Mouse (Mus musculus) R1 (cell line): ENCODE results near the gene Mxra8.
A peak's percentile ranks its signal among the peaks of the same experiment; 100 is the strongest.

Experiments used
- DNase-seq: peaks from one replicate; pipeline ENCODE4 v3.0.0-alpha.2; 2018; ENCODE audit warnings: low read depth, low spot score

Gene Mxra8

DNA sequence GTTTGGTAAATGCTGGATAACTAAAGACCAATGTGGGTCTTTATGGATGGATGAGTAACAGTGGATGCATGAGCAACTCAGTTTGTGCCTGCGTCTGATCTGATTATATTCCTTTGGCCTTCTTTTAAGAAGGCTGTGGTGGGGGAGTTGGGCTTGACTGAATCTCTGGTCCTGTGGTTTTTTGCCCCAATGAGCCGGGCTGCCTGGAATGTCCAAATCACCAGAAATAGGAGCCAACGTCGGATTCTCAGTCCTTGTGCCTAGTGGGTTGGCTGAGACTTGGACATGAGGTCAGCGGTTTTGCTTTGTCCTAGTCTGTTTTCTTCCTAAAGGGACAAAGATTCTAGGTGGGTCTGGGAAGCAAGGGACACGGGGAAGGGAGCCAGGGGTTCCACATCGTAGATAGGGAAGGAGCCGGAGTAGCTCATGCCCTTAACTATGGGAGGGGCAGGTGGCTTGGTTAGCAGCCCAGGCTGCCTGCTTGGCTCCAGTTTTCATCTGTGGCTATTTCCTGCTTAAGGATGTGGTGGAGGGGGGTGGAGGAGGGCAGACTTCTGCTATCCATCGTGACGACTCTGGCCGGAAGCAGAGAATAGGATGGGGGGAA lies 2.0 kb upstream of the Mxra8 start:
- no peak for DNase-seq

DNA sequence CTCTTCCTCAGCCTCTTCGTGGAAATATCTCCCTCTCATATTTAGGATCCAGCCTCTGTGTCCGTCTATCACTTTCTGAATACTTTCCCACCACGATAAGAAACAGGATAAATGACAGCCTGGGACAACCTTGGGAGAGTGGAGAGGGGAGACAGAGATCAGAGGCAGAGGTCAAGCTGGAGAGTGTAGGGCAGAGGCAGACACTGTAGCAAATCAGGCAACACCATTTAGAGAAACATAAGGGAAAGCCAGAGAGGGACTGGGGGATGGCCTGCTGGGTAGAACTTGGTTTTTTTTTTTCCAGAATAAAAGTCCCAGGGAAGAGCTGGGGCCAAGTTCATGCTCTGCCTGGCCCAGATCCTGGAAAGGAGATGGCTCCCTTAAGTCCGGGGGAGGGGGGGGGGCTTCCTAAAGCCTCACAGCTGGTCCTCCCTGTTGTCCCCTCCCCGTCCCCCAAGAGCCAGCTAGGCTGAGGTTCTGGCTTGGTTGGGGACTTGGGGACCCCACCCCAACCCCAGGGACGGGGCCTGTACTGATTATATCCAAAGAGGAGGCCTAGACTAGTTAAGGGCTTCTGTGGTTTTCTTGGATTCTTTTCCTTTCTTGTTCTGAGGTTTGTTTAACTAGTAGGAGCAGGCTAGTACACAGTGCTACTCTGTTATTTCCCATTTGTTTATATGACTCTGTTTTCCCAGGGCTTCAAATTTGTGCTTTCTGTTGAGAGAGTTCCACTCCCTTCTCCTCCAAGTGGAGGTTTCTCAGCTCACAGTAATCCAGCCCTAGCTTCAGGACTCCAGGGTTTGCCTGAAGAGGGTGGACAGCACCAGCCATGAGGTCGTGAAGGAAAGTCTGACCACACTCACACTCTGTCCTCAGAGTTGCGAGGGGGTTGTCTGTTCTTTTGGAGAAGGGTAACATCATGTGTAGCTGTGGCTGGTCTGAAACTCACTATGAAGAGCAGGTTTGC lies 1.0 kb upstream of the Mxra8 start:
- no peak for DNase-seq

DNA sequence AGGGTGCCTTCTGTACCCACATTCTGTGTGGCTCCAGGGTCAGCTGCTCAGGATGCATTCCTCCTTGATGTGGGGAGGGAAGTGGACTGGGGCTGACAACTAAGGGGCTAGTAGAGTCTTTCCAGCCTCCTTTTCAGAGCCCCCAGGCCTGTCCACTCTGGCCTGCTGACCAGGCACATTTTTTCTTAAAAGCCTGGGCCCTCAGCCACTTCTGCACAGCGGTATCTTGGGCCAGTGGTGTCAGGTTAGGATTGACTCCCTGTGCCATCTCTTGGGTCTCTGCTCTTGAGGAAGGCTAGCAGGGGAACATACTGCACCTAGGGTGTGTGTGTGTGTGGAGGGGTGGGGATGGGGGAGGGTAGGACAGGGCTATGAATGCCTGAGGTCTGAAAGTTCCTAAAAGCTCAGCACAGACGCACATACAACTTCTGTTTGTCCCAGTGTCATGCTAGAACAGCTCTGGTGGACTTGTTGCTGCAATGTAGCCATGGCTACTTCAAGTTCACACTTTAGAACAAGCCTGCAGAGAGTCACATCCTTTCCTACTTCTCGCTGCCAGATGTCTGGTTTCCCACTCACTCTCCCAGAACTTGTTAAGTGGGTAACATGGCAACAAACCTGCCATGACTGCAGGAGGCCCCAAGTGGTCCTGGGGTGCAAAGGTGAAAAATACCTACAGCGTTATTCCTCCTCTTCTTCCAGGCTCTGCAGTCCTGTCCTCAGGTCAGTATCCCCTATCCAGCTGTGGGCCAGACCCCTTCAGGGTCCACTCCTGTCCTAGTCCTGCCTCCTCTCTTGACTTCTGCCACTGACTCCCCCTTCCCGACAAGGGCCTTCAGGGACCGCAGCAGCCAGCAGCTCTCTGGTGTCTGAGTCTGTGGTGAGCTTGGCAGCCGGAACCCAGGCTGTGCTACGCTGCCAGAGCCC lies 859 bp downstream of the Mxra8 start:
- DNase-seq: no peak

DNA sequence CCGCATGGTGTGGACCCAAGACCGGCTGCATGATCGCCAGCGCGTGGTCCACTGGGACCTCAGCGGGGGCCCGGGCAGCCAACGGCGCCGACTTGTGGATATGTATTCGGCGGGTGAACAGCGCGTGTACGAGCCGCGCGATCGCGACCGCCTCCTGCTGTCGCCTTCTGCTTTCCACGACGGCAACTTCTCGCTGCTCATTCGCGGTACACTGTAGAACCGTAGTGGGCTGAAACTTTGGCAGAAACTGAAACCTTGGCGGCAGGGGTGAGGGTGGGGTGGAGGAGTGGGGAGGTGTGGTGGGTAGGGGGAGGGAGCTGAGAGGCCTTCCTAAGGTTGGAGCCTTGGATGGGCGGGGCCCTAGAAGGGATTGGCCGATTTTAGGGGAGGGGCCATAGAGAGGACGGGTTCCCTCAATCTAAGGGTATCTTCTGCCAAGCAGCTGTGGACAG lies 1.5 kb downstream of the Mxra8 start:
- peak; percentile 98 for DNase-seq

DNA sequence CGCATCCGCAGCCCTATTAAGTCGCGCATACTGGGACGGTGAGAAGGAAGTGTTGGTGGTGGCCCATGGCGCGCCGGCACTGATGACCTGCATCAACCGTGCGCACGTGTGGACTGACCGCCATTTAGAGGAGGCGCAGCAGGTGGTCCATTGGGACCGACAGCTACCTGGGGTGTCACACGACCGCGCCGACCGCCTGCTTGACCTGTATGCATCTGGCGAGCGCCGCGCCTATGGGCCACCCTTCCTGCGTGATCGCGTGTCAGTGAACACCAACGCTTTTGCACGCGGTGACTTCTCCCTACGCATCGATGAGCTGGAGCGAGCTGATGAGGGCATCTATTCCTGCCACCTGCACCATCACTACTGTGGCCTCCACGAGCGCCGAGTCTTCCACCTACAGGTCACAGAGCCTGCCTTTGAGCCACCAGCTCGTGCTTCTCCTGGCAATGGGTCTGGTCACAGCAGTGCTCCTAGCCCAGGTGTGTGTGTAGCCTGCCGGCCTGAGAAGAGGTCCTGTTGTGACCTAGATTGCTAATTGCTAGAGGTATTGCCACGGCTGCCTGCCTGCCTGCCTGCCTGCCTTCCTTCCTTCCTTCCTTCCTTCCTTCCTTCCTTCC lies 2.3 kb downstream of the Mxra8 start:
- DNase-seq: no peak

DNA sequence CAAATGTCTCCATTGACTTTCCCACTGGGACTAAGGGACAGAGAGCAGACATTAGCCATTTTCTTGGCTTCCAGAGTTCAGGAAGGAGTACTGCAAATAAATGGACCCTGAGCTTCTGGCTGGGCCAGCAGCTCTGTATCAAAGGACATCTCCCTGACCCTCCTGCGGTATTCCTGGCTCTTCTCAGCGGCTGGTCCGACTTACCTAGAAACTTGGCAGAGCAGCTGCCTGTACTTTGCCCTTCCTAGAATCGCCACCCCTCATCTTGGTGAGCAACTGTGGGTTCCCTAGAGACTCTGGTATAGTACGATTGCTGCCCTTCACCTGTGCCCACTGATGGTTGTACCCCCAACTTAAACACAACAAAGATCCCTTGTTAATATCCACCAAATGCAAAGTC lies 3.8 kb downstream of the Mxra8 start:
- no peak for DNase-seq

DNA sequence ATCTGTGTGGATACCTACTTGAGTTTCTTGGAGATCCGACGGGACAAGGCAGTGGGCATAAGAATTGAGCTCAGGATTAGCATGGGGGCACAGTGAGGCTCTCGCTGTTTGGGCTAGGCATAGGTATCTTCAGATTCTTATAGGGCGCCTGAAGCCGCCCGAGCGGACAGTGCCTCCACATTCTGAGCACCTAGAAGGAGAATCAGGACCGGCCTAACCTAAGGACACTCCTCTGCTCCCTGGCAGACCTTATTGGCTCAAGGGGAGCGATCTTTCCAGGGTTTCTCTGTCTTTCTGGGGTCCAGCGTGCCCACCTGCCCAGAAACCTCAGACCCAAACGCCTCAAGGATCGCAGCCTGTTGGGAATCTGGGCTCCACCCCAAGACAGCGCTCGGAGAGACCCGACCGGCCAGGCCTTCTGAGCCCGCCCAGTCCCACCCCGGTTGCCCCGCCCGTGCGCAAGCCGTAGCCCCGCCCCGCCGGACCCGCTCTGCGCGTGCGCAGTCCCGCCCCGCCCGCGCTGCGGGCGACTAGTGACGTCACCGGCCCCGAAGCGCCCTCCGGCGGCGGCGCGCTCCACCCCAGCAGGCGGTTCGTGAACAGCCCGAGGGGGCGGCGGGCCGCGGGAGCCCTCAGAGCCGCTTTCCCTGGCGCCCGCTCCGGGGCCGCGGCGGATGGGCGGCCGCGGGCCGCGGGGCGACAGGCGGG lies 7.5 kb downstream of the Mxra8 start, which contains the start of gene Dvl1:
Gene Dvl1 (plus strand): TSS at position 532 of the 708 bp plus-strand sequence.
- DNase-seq: peak; percentile 82

DNA sequence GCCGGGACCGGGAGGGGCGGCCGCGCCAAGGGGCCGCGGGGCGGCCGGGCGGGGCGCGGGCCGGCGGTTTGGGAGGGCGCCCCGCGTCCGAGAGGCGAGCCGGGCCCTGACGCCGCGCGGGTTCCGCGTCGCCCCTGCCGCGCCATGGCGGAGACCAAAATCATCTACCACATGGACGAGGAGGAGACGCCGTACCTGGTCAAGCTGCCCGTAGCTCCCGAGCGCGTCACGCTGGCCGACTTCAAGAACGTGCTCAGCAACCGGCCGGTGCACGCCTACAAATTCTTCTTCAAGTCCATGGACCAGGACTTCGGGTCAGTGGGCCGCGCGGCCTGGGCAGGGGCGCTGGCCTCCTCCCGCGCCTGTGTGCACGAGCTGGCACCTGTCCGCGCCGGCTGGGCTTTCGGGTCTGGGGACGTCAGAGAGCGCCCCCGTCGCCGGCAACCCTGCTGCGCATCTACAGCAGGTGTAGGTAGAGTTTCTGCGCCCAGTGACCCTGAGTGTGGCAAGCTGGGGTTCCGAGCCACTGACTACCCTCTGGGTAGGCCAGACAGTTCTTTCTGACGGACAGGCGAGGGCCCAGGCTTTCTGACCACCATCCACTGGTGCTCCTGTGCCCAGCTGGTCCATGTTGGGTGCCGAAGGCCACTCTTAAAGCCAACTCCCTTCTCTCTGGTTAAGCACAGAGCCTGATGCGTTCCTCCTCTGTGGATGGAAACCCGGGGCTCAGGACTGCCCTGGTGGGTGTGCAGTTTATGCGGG lies 8.3 kb downstream of the Mxra8 start:
- peak; percentile 45 for DNase-seq

DNA sequence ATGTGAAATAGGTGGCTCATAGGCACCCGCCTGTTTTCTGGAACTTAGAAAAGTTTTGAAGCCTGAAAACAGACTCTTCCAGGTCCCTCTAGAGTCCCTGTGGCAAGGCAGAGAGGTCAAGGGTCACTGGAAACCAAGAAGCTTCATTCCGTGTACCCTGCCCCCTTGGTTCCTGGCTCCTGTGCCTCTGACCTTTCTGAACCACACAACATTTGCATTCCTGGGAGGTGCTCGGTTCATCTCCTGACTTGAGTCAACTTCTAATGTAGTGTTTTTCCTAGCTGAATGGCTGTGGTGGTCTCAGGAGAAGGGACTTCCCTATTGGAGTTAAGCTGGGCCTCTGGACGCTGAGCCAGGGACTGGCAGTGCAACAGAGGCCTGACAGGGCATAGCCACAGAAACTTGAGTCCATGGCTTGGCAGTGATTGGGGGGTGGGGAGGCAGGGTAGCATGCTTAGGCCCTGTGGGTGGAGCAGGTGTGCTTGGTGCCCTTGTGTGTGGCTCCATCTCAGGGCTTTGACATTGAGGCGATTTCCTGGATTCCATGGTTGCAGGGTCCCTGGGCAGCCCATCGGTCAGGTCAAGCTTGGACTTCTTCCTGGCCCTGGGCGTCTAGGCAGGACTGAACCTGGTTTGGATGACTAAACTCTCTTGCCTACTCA lies 9.1 kb downstream of the Mxra8 start:
- DNase-seq: no peak

DNA sequence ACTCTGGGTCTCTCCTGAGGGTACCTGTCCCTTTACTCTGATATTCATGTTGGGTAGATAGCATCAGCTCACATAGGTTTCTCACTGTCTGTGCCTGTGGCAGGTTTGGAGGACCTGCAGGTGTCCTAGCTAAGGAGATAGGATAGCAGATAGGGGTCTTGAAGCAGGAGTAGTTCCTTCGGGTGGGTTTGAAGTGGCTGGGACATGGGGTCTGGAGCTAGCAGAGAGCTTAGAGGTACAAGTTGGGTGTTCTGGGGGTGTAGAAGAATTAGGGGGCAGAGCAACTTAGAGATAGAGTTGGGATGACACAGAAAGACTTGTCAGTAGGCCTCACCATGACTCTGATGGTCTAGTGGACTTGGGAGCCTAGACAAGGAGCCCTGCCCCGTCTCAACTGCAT lies 9.9 kb downstream of the Mxra8 start:
- no peak for DNase-seq

DNA sequence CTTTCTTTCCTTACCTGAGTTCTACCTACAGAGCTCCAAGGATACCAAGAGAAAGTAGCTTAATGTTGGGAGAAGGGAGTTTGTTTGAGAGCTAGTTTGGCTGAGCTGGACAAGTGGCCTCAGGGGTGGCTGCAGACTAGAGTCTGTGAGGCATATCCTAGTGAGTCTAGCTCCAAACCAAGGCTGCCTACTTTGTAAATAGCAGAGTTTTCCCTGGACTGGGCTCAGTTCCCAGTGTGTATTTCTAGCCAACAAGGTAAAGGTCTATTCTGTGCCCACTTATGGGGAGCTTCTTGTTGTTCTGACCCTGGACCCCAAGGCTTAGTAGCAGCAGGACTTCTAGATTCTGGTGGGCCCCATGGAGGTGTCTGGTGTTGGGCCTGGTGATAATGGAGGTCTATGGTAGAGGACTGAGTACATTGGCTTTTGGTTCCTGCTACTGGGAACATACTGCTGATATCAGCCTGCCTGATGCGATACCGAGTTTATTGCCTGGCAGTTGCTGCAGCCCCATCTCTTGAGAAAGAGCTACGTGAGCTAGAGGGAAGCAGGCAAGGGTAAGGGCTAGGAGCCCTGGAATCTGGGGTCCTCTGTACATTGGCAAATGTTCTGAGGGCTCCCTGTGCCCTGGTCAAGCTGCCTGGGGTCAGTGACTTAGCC lies 10.4 kb downstream of the Mxra8 start:
- no peak for DNase-seq

DNA sequence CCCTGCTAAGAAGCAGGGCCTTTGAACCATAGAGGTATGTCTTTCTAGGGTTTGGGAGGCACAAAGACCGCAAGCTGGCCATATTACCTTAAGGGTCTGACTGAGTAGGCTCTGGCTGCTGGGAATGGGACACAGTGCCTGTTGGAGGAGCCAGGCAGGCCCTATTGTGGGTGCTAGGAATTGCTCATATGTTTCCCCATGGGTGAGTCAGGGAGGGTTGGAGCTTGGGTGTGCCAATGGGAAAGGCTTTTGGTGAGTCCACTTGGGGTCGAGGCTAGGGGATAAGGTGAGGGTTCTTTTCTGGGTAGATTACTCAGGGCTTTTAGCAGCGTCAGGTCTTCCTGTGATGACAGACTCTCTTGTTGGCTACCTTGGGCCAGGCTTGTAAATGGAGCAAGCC lies 11.9 kb downstream of the Mxra8 start:
- no peak for DNase-seq

DNA sequence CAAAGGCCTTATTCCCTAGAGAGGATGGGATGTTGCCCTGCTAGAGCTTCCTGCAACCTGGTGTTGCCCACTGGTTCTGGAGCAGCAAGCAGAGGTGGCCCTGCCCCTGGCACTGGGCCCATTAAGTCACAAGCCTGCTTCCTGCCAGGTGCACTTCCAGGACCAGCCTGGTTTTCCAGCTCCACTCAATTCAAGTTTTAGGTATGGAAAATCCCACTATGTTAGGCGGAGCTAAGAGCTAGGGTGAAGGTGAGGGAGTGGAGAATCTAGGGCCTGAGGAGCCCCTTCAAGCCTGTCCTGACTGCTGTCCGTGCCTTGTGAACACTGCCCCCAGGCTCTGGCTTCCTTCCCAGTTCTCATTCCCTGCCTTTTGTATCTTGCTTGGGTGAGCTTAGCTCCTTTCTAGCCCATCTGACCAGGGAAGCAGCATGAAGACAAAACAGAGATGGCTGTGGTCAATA lies 12.5 kb downstream of the Mxra8 start:
- DNase-seq: no peak

DNA sequence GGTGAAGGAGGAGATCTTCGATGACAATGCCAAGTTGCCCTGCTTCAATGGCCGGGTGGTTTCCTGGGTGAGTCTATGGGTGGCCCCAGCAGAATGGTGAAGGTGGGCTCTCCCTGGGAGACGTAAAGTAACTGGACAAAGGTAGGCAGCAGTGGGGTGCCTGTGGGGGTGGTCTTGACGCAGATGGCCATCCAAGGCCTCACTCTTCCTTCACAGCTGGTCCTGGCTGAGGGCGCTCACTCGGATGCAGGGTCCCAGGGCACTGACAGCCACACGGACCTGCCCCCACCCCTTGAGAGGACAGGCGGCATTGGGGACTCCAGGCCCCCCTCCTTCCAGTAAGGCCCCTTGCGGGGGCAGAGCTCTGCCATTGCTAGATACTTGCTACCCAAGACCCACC lies 13.9 kb downstream of the Mxra8 start:
- DNase-seq: no peak

DNA sequence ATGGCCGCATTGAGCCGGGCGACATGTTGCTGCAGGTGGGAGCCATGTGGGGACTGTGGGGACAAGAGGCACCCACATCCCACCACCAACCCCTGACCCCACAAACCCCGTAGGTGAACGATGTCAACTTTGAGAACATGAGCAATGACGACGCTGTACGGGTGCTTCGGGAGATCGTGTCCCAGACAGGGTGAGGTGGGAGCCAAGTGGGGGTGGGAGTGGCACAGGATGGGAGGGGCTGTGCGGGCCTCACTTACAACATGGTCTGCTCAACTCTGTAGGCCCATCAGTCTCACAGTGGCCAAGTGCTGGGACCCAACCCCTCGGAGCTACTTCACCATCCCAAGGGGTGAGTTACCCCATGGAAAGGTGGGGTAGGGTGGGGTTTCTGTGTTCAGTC lies 15.5 kb downstream of the Mxra8 start:
- DNase-seq: no peak

DNA sequence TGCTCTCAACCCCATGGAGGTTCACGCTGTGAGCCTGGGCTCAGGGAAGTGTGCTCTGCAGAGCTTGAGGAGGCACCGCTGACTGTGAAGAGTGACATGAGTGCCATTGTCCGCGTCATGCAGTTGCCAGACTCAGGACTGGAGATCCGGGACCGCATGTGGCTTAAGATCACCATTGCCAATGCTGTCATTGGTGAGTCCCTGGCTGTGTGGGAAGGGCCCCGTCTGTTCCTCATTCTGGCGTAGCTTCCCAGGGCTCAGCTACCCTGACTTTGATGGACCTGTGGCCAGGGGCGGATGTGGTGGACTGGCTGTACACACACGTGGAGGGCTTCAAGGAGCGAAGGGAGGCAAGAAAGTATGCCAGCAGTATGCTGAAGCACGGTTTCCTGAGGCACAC lies 16.6 kb downstream of the Mxra8 start:
- DNase-seq: no peak

DNA sequence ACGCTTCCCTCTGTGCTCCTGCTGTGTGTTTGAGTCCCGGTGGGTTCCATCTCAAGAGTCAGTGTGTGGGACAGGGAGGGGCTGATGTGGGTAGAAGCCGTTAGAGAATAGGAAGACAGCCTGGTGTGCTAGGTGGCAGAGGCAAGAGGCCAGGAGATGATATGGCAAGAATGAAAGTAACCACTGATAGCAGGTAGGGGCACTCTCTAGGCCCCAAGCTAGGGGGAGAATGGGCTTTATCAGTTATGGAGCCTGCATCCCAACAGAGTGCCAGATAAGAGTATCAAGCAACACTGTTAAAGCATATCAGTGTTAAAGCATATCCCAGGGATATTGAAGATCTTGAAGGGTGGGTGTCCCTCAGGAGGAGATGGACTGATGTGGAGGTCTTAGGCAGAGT lies 17.4 kb downstream of the Mxra8 start:
- DNase-seq: no peak

DNA sequence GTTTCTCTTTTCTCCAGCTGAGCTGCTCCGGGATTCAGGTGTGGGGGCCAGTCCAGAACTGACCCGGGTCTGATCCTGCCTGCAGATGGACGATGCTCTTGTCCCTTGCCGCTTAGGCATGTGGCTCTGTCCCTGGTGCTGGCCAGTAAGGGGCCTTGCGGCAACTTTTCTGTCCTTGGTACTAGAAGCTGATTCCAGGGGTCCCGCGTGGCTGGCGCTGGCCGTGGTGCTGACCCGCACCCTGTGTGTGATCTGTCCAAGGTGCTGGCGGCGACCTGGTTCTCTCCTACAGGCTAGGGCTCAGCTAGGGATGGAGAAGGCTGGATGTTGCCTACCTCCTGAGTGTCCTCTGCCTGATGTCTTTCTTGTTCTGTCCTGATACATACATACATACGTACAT lies 19.8 kb downstream of the Mxra8 start:
- peak; percentile 84 for DNase-seq

DNA sequence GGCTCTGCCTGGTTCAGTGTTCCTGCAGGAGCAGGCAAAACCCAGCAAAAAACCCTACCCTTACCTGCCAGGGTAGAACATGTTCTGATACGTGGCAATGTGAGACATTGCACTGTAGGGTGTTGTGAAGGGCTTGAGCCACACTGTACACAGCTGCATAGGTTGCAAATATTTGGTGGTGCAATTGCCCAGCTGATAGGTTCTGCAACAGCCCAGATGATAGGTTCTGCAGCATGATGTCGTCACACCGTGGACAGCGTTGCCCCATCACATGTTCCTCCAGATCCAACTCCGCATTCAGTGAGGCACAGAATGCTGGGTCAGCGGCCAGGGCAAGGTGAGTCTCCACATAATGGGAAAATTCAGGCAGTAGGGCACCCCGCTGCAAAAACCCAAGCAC lies 22.3 kb downstream of the Mxra8 start:
- no peak for DNase-seq
